Comparison of ENCODE assay signal across 19 mouse cellular contexts in the genomic region with DNA sequence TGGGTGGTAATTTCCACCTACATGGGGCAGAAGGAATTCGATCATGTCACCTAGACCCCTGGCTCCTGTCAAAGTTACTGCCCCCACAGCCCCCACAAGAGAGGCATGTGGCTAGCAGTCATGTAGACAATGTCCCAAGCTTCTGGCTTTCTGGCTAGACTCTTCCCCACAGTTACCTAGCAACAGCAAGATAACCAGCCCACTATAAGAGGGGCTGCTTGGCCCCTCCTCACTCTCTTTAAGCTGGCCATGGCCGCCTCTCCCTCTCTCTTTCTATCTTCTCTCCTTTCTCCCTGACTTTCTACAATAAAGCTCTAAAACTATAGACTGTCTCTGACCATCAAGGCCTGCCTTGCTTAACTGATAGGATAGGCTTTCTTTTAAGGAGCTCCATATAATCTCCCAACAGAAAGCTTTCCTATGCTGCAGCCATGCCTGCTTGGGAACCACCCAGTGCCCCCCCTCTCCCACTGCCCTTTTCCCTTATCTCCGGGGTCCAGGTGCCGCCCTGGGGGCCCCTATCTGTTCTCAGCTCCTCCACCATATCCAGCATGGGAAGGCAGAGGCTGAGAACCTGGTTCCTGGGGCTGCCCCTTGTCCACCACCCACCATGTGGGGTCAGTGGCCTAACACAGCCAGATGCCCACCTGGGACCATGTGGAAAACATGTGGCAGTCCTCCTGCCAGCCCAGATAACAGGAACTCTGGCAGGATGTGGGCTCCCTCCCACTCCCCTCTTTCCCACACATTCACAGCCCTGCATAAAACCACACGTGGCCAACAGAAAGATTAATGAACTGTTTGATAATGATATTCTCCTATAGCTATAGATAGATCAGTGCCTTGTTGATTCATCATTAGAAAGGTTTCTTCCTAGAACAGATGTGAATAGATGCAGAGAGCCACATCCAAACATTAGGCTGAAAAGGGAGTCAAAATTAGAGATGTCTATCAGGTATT. TPM values are rescaled to one million over a fixed set of nuclear protein-coding genes. Genes with fewer than 3 reads are reported as not detected.
A peak's percentile ranks its signal among the peaks of the same experiment; 100 is the strongest.
DNase-seq lines count a peak whose midpoint lies in the region; ATAC-seq and TF ChIP-seq lines count a peak whose summit lies in the region.
"Had no signal": no experiment of that assay in that cellular context is flagged by ENCODE, and none has a peak within 500 bp of the region (broad histone marks: within the 10 kb centered on the region; RNA-seq: fewer than 3 reads in every experiment).

No protein-coding gene starts in this region.

- TF ChIP-seq CTCF in stomach, postnatal 0 days (IDR thresholded peaks at IDR 0.05; ENCODE audit: low read depth) = no peak
- no peak for TF ChIP-seq CTCF in left cerebral cortex, adult 2 months (IDR thresholded peaks at IDR 0.05)

- no peak overlapping the region for H3K27ac ChIP-seq in stomach, embryonic 14.5 days (ENCODE audit: low read length)
- no peak overlapping the region for H3K27ac ChIP-seq in stomach, postnatal 0 days (replicated peaks)
- H3K27ac ChIP-seq in liver, embryonic 15.5 days (replicated peaks) = peak overlapping the region; percentile 84
- no peak overlapping the region for H3K27ac ChIP-seq in left cerebral cortex, adult 2 months
- H3K27ac ChIP-seq: embryonic facial prominence, embryonic 15.5 days; macrophage; neural tube, embryonic 15.5 days had no signal

- ATAC-seq in stomach, embryonic 14.5 days (ENCODE audit: insufficient number of reproducible peaks, insufficient read depth, low FRiP score, low read depth) = peak; percentile 50; the same call in 1 of the 2 replicates
- no peak for ATAC-seq in stomach, postnatal 0 days (ENCODE audit: low FRiP score, low TSS enrichment)
- ATAC-seq in liver, embryonic 15.5 days (ENCODE audit: insufficient read depth) = peak; percentile 97

- no peaks in the 10 kb centered on the region for H3K36me3 ChIP-seq in stomach, embryonic 14.5 days (ENCODE audit: control insufficient read depth, insufficient read depth, low read length)
- H3K36me3 ChIP-seq in stomach, postnatal 0 days (ENCODE audit: control insufficient read depth, insufficient read depth, low read length) = no peaks in the 10 kb centered on the region
- H3K36me3 ChIP-seq in liver, embryonic 15.5 days (replicated peaks) = no peaks in the 10 kb centered on the region
- H3K36me3 ChIP-seq: embryonic facial prominence, embryonic 15.5 days; neural tube, embryonic 15.5 days had no signal

- peak; percentile 9 for DNase-seq in embryo, embryonic 9.5 days (ENCODE audit: extremely low spot score)
- no peak for DNase-seq in embryo, embryonic 11 days
- DNase-seq in stomach, postnatal 0 days (ENCODE audit: low spot score) = no peak
- no peak for DNase-seq in left cerebral cortex, adult 2 months (ENCODE audit: extremely low spot score in 1 of 2, low spot score in 2 of 2)
- DNase-seq in layer of hippocampus, postnatal 25 days (ENCODE audit: extremely low spot score in 1 of 2, low spot score in 1 of 2) = no peak
- DNase-seq in layer of hippocampus, postnatal 14 days (ENCODE audit: low spot score in 2 of 2) = no peak
- DNase-seq: adrenal gland, adult 2 months; cerebellum, postnatal 36 days; gastrocnemius, postnatal 25 days; heart, postnatal 10 days; lung, adult 2 months; right cerebral cortex, adult 18-20 months; thymus, postnatal 36 days had no signal

- no peak overlapping the region for H3K4me3 ChIP-seq in stomach, embryonic 14.5 days (ENCODE audit: low read depth, low read length)
- H3K4me3 ChIP-seq in stomach, postnatal 0 days (ENCODE audit: low read depth, low read length) = no peak overlapping the region
- peak overlapping the region; percentile 14; the same call in 1 of the 2 replicates for H3K4me3 ChIP-seq in liver, embryonic 15.5 days (replicated peaks)
- H3K4me3 ChIP-seq in left cerebral cortex, adult 2 months = no peak overlapping the region
- H3K4me3 ChIP-seq: embryonic facial prominence, embryonic 15.5 days; neural tube, embryonic 15.5 days had no signal

- intact Hi-C loops in left cerebral cortex, adult 2 months (cut with DNase I) = no loop called here

- H3K27me3 ChIP-seq in stomach, embryonic 14.5 days (ENCODE audit: control insufficient read depth, insufficient read depth, low read length) = no peaks in the 10 kb centered on the region
- no peaks in the 10 kb centered on the region for H3K27me3 ChIP-seq in stomach, postnatal 0 days (ENCODE audit: control insufficient read depth, insufficient read depth, low read length)
- no peaks in the 10 kb centered on the region for H3K27me3 ChIP-seq in liver, embryonic 15.5 days
- H3K27me3 ChIP-seq: embryonic facial prominence, embryonic 15.5 days; neural tube, embryonic 15.5 days had no signal

- TF ChIP-seq EP300 in stomach, postnatal 0 days (optimal IDR thresholded peaks at IDR 0.05) = no peak

- H3K9ac ChIP-seq in stomach, embryonic 14.5 days (replicated peaks; ENCODE audit: low read depth, low read length) = no peak overlapping the region
- H3K9ac ChIP-seq in stomach, postnatal 0 days (ENCODE audit: low read length) = no peak overlapping the region
- peak overlapping the region; percentile 31; the same call in 1 of the 2 replicates for H3K9ac ChIP-seq in liver, embryonic 15.5 days
- H3K9ac ChIP-seq: embryonic facial prominence, embryonic 15.5 days; neural tube, embryonic 15.5 days had no signal

- no peaks in the 10 kb centered on the region for H3K4me1 ChIP-seq in stomach, embryonic 14.5 days (ENCODE audit: control insufficient read depth, insufficient read depth, low read length)
- no peaks in the 10 kb centered on the region for H3K4me1 ChIP-seq in stomach, postnatal 0 days (replicated peaks; ENCODE audit: control insufficient read depth, insufficient read depth)
- H3K4me1 ChIP-seq in liver, embryonic 15.5 days (replicated peaks) = peaks cover 39% of the 10 kb centered on the region
- H3K4me1 ChIP-seq: neural tube, embryonic 15.5 days had no signal

- H3K9me3 ChIP-seq in stomach, embryonic 14.5 days (ENCODE audit: control insufficient read depth, low read depth, low read length) = no peaks in the 10 kb centered on the region
- no peaks in the 10 kb centered on the region for H3K9me3 ChIP-seq in stomach, postnatal 0 days (ENCODE audit: control insufficient read depth, low read length)
- H3K9me3 ChIP-seq in liver, embryonic 15.5 days (replicated peaks) = no peaks in the 10 kb centered on the region
- H3K9me3 ChIP-seq: embryonic facial prominence, embryonic 15.5 days; neural tube, embryonic 15.5 days had no signal

- H3K4me2 ChIP-seq in stomach, embryonic 14.5 days (replicated peaks; ENCODE audit: low read depth, low read length) = no peak overlapping the region
- no peak overlapping the region for H3K4me2 ChIP-seq in stomach, postnatal 0 days (replicated peaks; ENCODE audit: low read depth)
- peak overlapping the region; percentile 61 for H3K4me2 ChIP-seq in liver, embryonic 15.5 days
- H3K4me2 ChIP-seq: embryonic facial prominence, embryonic 15.5 days; neural tube, embryonic 15.5 days had no signal

- 39% methylated on average over 5 of the region's 5 CpGs for WGBS in stomach, embryonic 14.5 days
- 42% methylated on average over 5 of the region's 5 CpGs for WGBS in stomach, postnatal 0 days
- 14% methylated on average over 5 of the region's 5 CpGs for WGBS in liver, embryonic 15.5 days (ENCODE audit: insufficient replicate concordance)

RNA-seq across cellular contexts. Expression of a gene that starts 5.0 kb away (rescaled TPM):
- polyA plus RNA-seq in stomach, embryonic 14.5 days (2014; fragmentation: Nextera tagmentation; extraction: Ambion mirVana) = 13.1 and 16.5 TPM in 2 replicates
- 2.6 and 2.8 TPM in 2 replicates for polyA plus RNA-seq in stomach, postnatal 0 days (2015; fragmentation: Nextera tagmentation; extraction: Ambion mirVana)
- polyA plus RNA-seq in liver, embryonic 15.5 days (2015; fragmentation: Nextera tagmentation; extraction: Ambion mirVana) = 3.5 and 3.8 TPM in 2 replicates
- 1 to 10 TPM; 7.8 to 8.2 TPM for total RNA-seq in left cerebral cortex, adult 2 months (2021)
- 1 to 10 TPM; 7.1 to 7.8 TPM for total RNA-seq in layer of hippocampus, postnatal 25 days (2021)
- 1 to 10 TPM; 8.8 to 8.9 TPM for total RNA-seq in layer of hippocampus, postnatal 14 days (2021)

RNA-seq across cellular contexts. Expression of a gene that starts 10.9 kb away (rescaled TPM):
- 5.4 and 7.0 TPM in 2 replicates for polyA plus RNA-seq in stomach, embryonic 14.5 days (2014; fragmentation: Nextera tagmentation; extraction: Ambion mirVana)
- polyA plus RNA-seq in stomach, postnatal 0 days (2015; fragmentation: Nextera tagmentation; extraction: Ambion mirVana) = 3.4 and 3.7 TPM in 2 replicates
- polyA plus RNA-seq in liver, embryonic 15.5 days (2015; fragmentation: Nextera tagmentation; extraction: Ambion mirVana) = 3.5 and 3.9 TPM in 2 replicates
- total RNA-seq in left cerebral cortex, adult 2 months (2021) = 1 to 10 TPM; 5.6 to 8.0 TPM
- total RNA-seq in layer of hippocampus, postnatal 25 days (2021) = 1 to 10 TPM; 6.5 to 10.0 TPM
- total RNA-seq in layer of hippocampus, postnatal 14 days (2021) = 1 to 10 TPM; 6.7 to 7.1 TPM
- total RNA-seq: monocyte, adult 5-6 weeks had no signal
- polyA plus RNA-seq: adrenal gland, adult 2 months; lung, adult 2 months had no signal

RNA-seq across cellular contexts. Expression of a gene that starts 28.0 kb away (rescaled TPM):
- 7.0 and 8.3 TPM in 2 replicates for polyA plus RNA-seq in stomach, embryonic 14.5 days (2014; fragmentation: Nextera tagmentation; extraction: Ambion mirVana)
- polyA plus RNA-seq in stomach, postnatal 0 days (2015; fragmentation: Nextera tagmentation; extraction: Ambion mirVana) = 2.5 TPM in 2 replicates
- polyA plus RNA-seq in liver, embryonic 15.5 days (2015; fragmentation: Nextera tagmentation; extraction: Ambion mirVana) = 1.4 and 1.8 TPM in 2 replicates
- 1 to 10 TPM; 3.3 to 3.8 TPM for total RNA-seq in left cerebral cortex, adult 2 months (2021)
- total RNA-seq in layer of hippocampus, postnatal 25 days (2021) = 1 to 10 TPM; 3.9 TPM
- total RNA-seq in layer of hippocampus, postnatal 14 days (2021) = 1 to 10 TPM; 4.4 to 5.4 TPM

RNA-seq across cellular contexts. Expression of a gene that starts 52.1 kb away (rescaled TPM):
- polyA plus RNA-seq in stomach, embryonic 14.5 days (2014; fragmentation: Nextera tagmentation; extraction: Ambion mirVana) = 4.9 and 6.3 TPM in 2 replicates
- 1.5 and 1.9 TPM in 2 replicates for polyA plus RNA-seq in stomach, postnatal 0 days (2015; fragmentation: Nextera tagmentation; extraction: Ambion mirVana)
- polyA plus RNA-seq in liver, embryonic 15.5 days (2015; fragmentation: Nextera tagmentation; extraction: Ambion mirVana) = 0.89 and 1.0 TPM in 2 replicates
- 10 to 100 TPM; 12.7 to 15.2 TPM for total RNA-seq in left cerebral cortex, adult 2 months (2021)
- 1 to 10 TPM; 8.9 to 9.8 TPM for total RNA-seq in layer of hippocampus, postnatal 25 days (2021)
- total RNA-seq in layer of hippocampus, postnatal 14 days (2021) = 1 to 10 TPM; 7.4 to 9.8 TPM
